Mouse (Mus musculus) right cerebral cortex, postnatal 25 days (tissue): Measurements from ENCODE around the gene Stra6l.
A peak's percentile ranks its signal among the peaks of the same experiment; 100 is the strongest.

Experiments
- DNase-seq: peaks from one replicate; pipeline ENCODE4 v3.0.0; 2022

Stra6l gene

DNA sequence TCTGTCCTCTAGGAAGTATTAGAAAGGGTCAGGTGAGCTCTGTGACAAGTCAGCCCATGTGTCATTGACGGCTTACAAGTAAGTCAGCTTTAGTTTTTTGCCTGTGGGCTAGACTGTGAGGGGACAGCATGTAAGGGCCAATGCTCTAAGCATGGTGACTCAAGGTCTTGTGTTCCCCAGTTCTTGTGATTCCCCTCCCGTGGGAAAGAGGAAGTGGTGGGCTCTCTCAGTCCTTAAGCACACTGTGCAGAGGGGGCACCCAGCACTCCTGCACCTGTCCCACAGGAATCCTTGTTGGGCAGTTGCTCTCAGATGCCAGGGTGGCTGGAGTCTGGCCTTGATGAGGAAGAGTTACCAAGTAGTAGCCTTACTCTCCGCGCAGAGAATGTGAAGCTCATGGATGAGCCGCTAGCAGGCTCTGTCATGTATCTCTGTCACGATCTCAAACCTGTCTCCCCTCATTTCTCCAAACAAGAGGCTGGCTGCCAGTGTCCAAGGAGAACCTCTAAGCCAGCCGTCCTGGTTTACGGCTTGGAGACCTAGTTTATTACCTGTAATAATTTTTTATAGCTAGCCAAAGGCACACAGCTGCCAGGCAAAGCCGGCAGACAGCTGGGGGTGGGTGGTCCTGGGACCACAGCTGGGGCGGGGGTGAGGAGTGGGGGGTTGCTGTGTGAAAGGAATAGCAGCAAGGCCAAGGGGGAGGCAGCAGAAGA, at the start of gene Stra6l:
Gene Stra6l, plus strand, starts transcription at position 556 of the 716 bp plus-strand sequence.
- no peak for DNase-seq

DNA sequence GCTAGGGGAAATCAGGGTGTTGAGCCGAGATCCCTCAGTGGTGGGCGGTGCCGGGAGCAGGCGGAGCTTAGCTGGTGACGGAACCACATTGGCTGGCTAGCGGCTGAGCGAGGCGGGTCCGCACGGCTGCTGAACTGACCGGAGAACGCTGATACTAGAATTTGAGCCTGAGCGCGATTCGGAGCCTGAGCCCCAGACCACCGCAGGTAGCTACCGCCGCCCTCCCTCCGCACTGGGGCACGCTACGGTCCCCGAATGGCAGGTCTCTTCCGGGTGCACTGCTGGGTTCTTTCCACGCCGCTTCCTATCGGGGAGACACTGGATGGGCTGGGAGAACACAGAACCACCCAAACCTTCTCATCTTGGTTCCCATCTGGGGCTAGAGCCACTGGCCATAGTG, 49.5 kb upstream of the Stra6l start, which contains the start of gene Aldh1b1:
Gene Aldh1b1, plus strand, starts transcription at position 59 of the 400 bp plus-strand sequence.
- peak; percentile 70 for DNase-seq

DNA sequence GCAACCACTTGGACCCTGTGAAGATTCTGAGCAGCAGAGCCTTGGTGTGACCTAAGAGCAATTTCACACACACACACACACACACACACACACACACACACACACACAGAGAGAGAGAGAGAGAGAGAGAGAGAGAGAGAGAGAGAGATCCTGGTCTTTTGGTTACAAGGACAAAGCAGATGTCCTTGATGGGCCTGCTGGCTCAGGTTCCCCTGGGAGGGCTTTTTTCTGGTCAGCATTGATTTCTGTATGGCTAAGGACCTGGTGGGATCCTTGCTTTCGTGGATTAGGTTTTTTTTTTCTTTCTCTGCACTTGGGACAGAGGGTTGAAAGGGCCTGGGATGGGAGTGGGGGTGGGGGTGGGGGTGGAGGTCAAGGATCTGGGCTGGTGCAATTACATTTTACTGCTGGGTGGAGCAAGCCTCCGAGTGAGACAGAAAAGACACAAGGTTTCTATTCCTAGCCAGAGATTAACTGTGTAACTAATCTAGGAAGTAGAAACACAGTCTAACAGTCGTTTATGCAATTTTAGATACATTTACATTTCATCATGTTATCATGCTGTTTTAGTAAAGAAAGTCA, 48.4 kb upstream of the Stra6l start:
- no peak for DNase-seq

DNA sequence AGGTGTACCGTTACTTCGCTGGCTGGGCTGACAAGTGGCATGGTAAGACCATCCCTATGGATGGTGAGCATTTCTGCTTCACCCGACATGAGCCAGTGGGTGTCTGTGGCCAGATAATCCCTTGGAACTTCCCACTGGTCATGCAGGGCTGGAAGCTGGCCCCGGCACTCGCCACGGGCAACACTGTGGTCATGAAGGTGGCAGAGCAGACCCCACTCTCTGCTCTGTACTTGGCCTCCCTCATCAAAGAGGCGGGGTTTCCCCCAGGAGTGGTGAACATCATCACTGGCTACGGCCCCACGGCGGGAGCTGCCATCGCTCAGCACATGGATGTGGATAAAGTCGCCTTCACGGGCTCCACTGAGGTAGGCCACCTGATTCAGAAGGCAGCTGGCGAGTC, 45.6 kb upstream of the Stra6l start:
- DNase-seq, result no peak

DNA sequence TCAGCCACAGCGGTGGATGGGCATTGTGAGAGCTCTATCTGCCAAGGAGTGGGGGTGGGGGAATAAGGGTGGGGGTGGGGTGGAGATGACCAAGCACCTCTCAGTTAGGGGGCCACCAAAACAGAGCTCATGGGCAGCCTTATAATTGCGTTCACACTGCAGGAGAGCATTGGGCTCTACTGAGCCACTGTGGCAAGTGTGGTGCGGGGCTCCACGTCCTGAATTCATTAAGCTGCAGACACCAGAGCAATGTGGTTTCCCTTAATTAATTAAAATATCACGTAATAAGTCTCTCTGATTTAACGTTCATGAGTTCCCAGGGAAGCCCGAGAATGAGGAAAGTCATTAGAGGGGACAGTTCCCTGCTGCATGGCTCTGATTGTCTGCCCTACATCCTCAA, 40.4 kb upstream of the Stra6l start:
- no peak for DNase-seq

DNA sequence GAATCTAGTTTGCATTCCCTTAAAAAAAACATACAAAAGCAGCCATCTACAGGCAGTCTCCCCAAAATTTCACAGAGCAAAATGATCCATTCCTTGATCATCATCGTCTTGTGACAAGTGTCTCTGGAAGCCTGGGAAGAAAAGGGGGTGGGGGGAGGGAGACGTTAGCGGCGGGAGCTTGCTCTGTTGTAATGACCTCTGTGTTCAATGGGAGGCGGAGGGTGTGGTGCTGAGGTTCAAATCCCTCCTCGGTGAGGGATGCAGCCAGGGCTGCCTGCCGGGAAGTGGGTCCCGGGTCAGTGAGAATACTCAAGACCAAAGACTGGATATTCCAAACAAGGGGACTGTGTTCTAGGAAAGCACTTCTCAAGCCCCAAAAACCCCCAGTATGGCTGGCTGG, 37.2 kb upstream of the Stra6l start:
- no peak for DNase-seq

DNA sequence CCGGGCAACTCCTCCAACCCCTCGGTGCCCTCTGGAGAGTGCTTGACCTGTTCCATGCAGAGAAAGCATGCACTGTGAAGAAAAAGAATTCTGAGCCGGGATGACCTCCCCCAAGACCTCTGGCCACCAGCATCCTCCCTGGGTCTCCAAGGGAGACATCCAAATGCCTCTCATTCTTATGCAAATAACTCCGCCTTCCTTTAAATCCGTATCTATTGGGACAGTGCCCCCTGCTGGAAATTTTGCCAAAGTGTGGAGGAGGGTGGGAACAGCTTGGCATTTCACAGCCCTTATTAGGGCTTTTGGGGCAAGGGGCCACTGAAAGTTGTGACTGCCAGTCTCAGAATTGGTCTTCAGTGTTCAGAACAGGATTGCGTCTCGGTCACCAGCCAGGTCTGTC, 32.9 kb upstream of the Stra6l start:
- DNase-seq, result peak; percentile 36

DNA sequence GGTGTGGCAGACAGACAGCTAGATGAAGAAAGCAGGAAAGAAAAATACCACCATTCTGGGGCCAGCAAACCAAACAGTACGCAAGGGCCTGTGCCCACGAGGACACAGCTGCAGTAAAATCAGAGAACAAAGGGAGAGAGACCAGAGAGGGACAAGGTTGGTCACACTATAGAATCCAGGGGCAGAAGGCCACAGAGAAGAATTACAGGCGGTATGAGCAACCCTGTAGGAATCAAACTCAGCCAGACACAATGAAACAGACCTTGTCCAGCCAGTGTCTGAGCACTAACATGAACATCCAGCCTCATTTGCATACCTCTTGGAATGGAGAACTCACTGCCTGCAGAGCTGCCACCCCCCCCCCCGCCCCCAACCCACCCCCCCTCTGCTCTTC, 29.7 kb upstream of the Stra6l start:
- no peak for DNase-seq

DNA sequence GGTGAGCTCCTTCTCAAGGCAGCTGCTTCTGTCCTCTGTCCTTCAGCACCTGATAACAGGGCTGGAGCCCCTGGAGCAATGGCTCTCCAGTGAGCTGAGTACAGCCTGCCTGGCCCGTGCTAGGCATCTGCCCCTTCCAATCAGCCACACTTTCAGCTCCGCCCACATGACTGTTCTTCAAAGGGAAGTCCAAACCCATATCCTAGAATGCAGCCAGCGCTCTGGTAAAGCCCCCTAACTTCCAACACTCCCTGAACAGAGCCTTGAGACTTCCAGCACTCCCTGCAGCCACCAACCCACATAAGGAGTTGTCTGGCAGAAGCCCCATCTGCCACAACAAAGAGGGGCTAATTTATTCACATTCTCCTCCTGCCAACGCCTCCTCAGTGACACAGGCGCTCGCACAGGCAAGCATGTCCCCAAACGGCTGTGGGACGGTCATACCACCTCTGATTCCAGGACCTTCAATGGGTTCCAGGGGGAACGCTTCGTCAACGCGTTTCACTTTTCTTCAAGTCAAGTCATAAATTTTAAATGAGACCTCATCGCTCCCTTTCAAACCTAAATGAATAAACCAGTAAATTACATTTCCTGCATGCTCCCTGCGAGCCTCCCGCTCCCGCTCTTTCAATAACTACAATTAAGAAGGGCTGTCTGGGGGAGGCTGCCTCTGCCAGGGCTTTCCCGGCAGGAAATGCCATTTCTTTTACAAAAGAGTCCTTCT, 29.1 kb upstream of the Stra6l start:
- peak; percentile 29 for DNase-seq

DNA sequence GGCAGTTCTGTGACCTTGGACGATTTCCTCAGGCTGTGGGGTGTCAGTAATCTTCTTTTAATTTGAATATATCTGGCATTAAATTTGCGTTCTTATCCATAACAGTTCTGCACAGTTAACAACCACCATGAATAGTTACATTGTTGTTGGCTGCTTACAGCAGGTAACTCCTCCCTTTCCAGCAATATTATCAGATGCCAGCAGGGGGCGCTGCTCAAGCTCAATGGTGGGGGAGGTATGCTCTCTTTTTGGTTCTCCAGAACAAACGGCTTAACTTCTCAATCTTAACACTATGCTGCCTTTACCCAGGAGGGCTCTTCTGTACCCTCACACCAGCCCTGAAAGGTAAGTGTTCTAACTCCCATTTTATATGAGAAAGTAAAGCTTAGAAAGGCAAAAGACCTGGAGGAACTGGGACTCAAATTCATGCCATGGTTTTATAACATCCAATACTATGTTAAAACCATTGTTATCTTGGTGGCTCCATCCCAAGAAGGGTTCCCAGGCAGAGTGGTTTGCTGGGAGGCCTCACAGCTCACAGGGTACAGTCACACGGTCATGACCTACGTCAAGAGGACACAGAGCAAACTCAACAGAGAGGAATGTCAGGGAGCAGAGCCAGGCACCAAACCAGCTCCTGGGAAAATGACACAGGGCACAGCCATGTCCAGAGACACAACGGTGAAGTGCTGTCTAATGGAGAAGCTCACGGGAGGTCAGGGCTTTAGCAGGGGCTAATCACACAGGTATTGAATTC, 28.2 kb upstream of the Stra6l start:
- DNase-seq, result peak; percentile 52

DNA sequence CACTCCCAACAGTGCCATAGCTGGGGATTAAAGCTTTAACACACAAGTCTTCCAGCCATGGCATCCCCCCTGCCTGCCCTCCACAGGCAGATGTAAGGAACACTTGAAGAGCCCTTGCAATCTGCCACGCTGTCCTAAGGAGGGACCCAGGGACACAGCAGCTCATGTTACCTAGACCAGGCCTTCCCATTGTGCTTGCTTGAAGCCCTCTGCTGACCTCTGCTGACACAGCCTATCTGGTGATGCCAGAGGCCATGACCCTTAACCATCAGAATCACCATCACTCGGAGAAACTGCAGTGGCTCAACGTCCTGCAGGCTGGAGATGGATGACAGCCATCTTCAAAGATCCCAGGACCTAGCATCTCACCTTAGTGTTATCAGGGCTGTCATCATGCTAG, 26.5 kb upstream of the Stra6l start:
- no peak for DNase-seq

DNA sequence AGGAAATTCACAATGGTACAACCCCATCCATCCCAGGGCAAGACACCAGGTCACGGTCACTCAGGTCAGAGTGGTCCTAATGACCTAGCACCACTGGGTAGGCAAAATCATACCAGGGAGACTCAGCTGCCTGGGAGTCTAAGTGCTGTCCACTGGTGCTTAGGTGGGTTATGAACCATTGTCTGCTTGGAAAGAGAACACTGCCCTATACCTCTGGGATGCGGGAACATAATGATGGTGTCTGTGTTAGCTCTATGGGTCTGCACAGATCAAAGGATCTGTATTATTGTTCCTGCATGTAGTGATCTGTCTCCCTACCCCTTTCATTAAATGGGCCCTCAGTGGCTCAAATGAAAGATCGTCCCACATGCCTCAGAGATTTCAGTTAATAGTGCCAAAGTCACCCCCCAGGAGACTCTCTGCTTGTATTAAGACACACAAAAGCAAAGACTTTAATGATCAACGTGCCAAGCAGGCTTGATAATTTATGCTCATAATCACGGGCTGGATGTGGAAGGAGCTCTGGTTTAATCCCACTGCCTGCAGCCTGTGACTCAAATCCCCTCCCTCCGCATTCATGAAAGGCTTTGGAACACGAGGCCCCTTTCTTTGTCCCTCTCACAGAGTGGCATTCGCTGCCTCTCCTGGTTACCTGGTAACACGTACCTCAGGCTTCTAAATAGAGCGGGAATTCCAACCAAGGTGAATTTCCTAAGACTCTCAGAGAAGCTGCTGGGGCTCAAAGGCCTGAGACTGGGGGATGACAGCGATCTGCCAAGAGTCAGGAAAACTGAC, 25.5 kb upstream of the Stra6l start:
- no peak for DNase-seq

DNA sequence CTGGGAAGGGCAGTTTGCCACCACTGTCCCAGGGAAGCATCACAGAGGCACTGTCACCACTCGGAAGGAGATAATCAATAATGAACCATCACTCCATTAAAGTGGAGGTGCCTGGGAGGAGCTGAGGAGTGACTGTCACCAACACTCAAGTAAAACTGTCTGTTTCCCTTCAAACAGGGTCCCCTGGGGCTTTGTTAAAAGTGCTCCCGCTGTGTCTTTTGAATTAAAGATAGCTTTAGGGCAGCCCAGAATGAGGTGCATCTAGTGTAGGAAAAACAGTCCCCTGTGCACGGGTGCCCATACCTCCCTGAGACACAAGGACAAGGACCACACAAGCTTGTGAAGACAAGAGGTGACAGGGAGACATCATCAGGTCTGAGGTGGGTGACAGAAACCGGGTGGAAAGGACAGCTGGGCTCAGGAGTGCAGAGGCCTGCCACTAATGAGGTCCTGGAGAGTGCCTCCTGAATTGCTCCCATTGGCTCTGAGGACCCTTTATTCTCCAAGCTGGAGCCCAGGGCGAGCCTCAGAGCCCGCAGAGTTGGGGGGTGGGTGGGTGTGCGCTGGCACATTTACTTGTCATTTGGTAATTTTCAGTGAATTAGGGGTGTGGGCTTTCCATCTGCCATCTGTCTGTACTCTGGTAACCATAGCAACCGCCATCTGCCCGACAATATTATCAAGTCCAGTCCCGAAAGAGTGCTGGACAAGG, 24.3 kb upstream of the Stra6l start:
- DNase-seq, result no peak

DNA sequence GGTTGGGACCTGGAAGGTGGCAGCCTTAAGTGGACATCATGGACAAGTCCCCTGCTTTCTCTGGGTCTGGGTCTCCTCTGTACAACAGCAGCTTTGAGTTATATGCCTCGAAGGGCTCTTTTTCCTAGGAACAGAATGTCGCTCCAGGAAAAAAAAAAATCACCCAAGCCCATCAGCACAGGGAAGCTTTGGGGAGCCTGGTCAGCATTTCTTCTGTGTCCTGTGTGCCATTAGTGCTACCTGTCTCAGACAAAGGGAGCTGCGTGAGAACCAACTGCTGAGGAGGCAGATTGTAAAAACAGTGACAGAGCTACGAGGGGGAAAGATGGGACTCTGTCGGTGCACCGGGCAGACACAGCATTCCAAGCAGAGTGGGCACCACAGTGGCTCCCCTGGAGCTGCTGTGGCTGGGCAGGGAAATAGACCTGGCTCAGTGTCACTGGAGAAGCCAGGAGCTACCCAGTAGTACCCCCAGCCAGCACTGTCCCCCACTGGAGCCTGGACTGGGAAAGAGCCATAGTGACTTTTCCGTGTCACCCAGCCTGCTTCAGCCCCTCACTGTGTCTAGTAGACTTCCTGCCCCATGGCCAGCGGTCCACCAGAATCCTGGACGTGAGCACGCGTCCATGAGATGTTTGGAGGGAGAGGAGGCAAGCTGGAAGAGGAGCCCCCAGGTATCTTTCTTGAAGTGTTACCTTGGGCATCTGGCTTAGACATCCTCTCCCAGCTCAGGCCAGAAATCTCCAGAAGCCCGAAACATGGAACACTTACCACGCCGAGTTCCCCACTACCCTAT, 23.5 kb upstream of the Stra6l start:
- no peak for DNase-seq

DNA sequence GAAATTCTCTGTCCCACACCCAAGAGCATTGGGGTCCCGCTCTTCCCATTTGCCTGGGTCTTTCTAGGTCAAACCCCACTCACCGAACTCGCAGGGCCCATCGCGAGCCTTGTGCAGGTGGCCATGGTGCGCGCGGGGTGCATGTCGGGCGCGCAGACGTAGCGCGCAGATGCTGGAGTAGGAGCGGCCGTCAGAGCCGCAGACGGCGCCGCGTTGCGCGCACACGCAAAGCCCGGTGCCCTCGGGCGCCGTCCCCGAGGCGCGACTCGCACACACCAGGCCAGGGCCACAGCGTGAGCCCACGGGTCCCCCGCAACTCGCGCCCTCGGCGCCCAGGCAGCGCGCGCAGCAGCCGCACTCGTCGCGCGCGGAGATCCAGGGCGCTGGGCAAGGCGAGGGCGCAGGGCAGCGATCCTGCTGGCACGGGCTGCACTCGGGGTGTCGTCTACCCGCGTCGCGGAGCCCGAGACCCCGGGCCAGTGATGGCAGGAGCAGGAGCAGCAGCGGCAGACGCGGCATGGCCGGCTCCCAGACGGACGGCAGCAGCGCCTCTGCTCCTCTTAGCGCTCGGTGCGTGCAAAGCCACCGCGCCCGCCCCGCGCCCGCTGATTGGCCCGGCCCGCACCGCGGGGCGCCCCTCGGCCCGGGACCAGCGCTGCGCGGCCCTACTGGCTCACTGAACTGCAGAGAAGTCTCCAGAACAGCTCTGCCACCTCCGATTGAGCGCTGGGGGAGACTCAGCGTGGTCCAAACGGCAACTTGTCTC, 22.0 kb upstream of the Stra6l start, which contains the start of gene Igfbpl1:
Gene Igfbpl1, minus strand, starts transcription at position 649 of the 766 bp plus-strand sequence.
- DNase-seq, result no peak

DNA sequence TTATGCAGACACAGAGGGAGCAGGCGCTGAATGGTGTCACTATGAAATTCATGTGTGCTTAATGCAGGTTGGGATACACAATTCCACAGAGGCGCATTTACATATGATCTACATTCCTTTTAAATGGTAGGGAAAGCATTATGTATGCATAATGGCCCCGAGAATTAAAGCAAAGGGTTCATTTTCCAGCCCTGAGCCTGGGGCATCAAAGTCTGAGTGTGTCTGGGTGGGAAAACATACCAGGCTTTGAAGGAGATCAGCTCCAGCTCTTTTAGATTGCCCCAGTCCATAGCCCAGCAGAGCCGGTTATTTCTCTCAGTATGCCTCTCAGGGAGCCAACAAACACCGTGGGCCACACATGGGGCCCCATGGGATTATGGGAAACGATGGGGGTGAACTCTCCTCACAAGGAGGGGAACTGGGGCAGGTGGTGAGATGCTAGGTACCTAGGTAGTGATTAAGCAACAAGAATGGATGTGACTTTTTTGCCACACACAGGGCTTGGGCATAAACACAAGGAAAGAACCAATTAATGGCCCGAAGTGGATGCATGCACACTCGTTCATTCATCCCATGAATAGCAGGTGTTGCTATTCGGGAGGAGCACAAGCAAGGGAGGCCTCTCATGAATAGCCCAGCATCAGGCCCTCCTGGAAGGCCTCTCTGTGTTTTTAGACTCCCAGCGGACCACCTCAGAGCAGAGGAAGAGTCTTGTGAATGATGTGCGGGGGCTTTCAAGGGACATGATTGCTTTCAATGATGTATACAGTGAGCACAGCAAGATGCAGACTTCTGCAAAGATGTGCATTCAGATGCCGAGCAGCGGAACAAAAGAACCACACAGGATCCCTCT, 18.3 kb upstream of the Stra6l start:
- no peak for DNase-seq

DNA sequence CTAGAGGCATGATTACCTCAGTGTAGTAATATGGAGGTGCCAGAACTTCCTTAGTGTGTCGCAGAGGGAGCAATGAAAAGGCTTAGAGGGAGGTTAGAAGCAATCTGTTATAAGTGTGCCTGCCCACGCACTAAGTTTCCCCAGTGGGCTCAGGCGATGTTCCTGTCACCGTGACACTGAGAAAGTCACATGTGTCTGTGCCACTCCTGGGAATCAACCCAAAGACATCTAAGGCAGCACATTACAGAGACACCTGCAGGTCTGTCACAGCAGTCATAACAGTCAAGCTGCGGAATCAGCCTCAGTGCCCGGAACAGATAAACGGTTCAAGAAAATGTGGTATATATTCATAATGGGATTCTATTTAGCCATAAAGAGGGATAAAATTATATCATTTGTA, 16.5 kb upstream of the Stra6l start:
- DNase-seq, result peak; percentile 12

DNA sequence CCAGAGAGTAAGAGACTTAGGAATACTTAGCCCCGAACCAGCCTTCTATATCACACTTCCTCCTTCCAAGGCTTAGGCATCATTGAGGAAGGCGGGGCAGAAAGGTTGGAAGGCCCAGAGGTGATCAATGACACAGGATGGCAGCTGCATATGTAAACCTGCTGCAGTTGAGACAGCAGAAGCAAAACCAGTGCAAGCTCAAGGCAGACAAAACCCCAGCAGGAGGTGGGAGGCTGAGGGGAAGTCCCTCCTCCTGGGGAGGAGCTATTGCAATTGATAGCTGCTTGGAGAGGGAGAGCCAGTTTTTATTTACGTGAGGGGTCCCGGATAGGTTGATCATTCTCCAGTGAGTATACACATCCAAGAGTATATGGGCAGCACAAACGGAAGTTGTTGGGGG, 15.0 kb upstream of the Stra6l start:
- no peak for DNase-seq

DNA sequence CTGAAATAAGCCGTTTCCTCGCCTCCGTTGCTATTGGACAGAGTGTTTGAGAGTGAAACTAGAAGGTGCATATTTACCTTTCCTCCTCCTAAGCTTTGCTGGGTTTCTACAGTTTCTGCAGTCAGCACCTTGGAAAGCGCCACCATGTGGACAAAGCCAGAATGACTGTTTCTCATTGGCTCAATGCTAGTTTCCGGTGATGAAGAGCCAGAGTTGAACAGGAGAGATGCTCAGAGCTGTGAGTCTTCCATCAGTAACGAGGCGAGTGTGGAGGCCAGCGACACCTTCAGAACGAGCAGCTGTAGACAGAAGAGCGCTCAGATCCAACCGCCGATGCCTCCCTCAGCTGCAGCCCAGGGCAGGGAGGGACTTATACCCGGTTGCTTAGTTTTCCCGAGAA, 4.1 kb upstream of the Stra6l start:
- DNase-seq, result peak; percentile 19
